Mouse (Mus musculus) limb, embryonic 13.5 days (tissue): ENCODE measurements around the gene Aak1. TPM values are rescaled to one million over a fixed set of nuclear protein-coding genes. Genes with fewer than 3 reads are reported as not detected.

Experiments
- ATAC-seq: fragments of 200-750 bp; cut with Nextera tagmentation; 2 replicates; pipeline ENCODE4 v1.8.0; 2017; ENCODE audit warnings: low read depth, moderate number of reproducible peaks, moderate TSS enrichment; ENCODE audit not compliant: low FRiP score
- H3K27ac ChIP-seq: fragments of 300-500 bp; sonication (generic); 2 replicates; pipeline ENCODE4 v1.5.1; 2015; ENCODE audit warnings: inconsistent platforms, mild to moderate bottlenecking, moderate library complexity
- H3K27me3 ChIP-seq: fragments of 300-500 bp; sonication (generic); 2 replicates; pipeline ENCODE4 v1.6.1; 2015; ENCODE audit warnings: mild to moderate bottlenecking, inconsistent platforms
- H3K36me3 ChIP-seq: fragments of 300-500 bp; sonication (generic); 2 replicates; pipeline ENCODE4 v1.6.1; 2015; ENCODE audit warnings: inconsistent platforms, mild to moderate bottlenecking, moderate library complexity
- H3K4me1 ChIP-seq: fragments of 300-500 bp; sonication (generic); 2 replicates; pipeline ENCODE4 v1.6.1; 2015; ENCODE audit warnings: inconsistent platforms
- H3K4me2 ChIP-seq: fragments of 300-500 bp; sonication (generic); replicated peaks from 2 replicates; pipeline ENCODE4 v1.6.1; 2015; ENCODE audit warnings: inconsistent platforms, mild to moderate bottlenecking, moderate library complexity
- H3K4me3 ChIP-seq: fragments of 300-500 bp; sonication (generic); 2 replicates; pipeline ENCODE4 v1.5.1; 2015; ENCODE audit warnings: moderate library complexity, mild to moderate bottlenecking, inconsistent platforms
- H3K9ac ChIP-seq: fragments of 300-500 bp; sonication (generic); 2 replicates; pipeline ENCODE4 v1.6.1; 2015; ENCODE audit warnings: mild to moderate bottlenecking, inconsistent platforms
- H3K9me3 ChIP-seq: fragments of 300-500 bp; sonication (generic); 2 replicates; pipeline ENCODE4 v1.6.1; 2016; ENCODE audit warnings: inconsistent platforms
- WGBS: fragments of 180-500 bp; shearing (Covaris S2); methylation state at CpG from one replicate; pipeline ENCODE4 v1.1.7; 2015; 5-methylcytosine and 5-hydroxymethylcytosine counted together
- polyA plus RNA-seq: library from polyadenylated mRNA; unstranded; fragments of >200 nt; fragmentation: Nextera tagmentation; extraction: Ambion mirVana; gene quantifications from 2 replicates; pipeline ENCODE4 v1.2.1, GENCODE M21; 2015

The Aak1 gene
- polyA plus RNA-seq, 1 experiment from 2014 or later: 18.8 TPM

DNA sequence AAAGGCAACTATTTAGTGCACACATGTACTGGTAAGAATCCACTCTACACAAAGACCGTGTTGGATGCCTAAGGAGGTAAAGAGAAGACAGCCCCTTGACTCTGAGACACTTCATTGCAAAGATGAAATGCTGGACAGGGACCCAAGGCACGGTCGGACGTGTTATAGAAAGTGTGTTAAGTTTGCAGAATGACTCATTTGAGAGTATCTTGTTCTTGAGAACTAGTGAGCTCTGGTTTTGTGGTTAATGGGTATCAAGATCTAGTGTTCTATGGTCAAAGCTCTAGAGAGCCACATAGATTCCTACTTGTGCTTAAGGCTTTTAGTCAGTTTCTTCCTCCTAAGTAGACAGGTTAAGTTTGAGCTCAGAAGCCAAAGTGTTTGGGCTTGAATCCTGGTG is 2.9 kb upstream of the Aak1 start:
- Histone ChIP-seq H3K9ac (no peak overlapping the region), H3K4me3 (no peak overlapping the region), H3K4me2 (no peak overlapping the region), H3K36me3 (no peaks in the 10 kb centered on the region), H3K27me3 (no peaks in the 10 kb centered on the region), H3K27ac (no peak overlapping the region), H3K9me3 (no peaks in the 10 kb centered on the region), H3K4me1 (peaks cover 23% of the 10 kb centered on the region)
- ATAC-seq: no peak
- WGBS: 93% methylated on average over 4 of the region's 4 CpGs

DNA sequence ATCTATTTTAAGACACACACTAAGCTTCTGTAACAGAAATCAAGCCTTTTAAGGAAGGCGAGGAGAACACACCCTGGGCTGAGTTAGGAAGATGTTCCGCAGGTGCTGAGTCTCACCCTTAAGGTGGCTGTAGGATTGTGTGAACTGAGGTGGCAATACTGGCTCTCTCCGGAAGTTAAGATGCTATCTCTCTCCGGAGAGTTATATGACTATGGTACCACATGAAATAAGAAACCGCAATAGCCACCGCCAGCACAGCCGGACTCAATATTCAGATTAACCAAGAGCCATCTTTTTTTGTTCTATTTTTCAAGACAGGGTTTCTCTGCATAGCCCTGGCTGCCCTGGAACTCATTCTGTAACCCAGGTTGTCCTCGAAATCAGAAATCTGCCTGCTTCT is 1.5 kb upstream of the Aak1 start:
- H3K4me3 ChIP-seq: peak overlapping the region; percentile 87
- 91% methylated on average over 8 of the region's 8 CpGs for WGBS

DNA sequence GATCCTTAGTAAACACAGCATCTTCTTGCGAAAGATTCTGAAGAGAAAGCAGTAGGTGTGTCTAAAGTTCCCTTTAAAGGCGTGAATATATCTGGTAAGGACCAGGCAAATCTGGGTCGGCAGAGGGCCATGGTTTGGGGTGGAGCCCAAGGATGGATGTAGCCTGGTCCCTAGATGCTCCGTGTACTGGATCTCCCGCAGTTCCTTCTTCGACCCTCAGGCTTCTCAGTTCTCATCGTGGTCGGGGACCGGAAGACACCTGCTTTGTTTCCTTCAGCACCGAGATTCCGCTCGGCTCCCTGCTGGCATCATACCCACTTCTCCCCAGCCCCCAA is 770 bp upstream of the Aak1 start:
- H3K9ac ChIP-seq: peak overlapping the region; percentile 92
- peak overlapping the region; percentile 87 for H3K4me3 ChIP-seq
- WGBS: under 1% methylated on average over 12 of the region's 12 CpGs
- H3K27ac ChIP-seq: peak overlapping the region; percentile 96; the same call in 1 of the 2 replicates
- H3K27me3 ChIP-seq: no peaks in the 10 kb centered on the region
- peak; percentile 45; the same call in 1 of the 2 replicates for ATAC-seq
- peaks cover 41% of the 10 kb centered on the region for H3K4me1 ChIP-seq
- H3K4me2 ChIP-seq: peak overlapping the region; percentile 81
- 0 out of 2 replicates have a peak, but pooled peaks cover 4% of the 10 kb centered on the region for H3K36me3 ChIP-seq
- H3K9me3 ChIP-seq: no peaks in the 10 kb centered on the region

More for the DNA sequence above, 1.5 kb upstream of the Aak1 start:
- Histone ChIP-seq H3K36me3 (no peaks in the 10 kb centered on the region), H3K27ac (no peak overlapping the region), H3K4me1 (peaks cover 35% of the 10 kb centered on the region), H3K9me3 (no peaks in the 10 kb centered on the region), H3K27me3 (no peaks in the 10 kb centered on the region), H3K9ac (no peak overlapping the region), H3K4me2 (peak overlapping the region; percentile 81)
- no peak for ATAC-seq

DNA sequence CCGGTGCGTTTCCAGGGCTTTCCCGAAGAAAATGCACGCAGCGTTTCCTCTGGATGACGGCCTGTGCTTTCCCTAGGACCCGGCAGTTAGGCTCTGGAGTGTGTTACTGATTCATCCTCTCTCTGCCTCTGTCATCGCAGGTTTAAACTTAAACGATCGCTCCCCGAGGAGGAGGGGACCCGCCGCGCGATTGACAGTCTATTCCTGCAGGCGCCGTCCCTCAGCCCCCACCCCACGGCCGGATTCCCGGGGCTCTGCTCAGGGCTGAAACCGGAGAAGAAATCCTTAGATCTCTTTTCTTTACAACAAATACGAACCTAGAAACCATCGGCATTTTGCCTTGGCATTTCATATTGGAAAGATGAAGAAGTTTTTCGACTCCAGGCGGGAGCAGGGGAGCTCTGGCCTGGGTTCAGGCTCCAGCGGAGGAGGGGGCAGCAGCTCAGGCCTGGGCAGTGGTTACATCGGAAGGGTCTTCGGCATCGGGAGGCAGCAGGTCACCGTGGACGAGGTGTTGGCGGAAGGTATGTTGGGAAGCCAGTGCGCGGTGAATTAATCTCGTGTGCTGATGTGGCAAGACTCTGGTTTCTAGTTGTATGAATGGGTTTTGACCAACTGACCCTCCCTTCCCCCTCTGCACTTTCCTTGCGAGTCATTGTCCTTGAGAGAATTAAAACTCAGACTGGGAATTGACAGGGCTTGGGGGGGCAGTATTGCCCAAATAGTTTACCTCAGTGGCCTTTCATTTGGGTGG is 552 bp downstream of the Aak1 start:
- peak overlapping the region; percentile 87 for H3K4me3 ChIP-seq
- peak overlapping the region; percentile 92 for H3K9ac ChIP-seq
- ATAC-seq: peak; percentile 49
- WGBS: under 1% methylated on average over 36 of the region's 36 CpGs
- no peaks in the 10 kb centered on the region for H3K27me3 ChIP-seq
- H3K9me3 ChIP-seq: no peaks in the 10 kb centered on the region
- peak overlapping the region; percentile 81 for H3K4me2 ChIP-seq
- peaks cover 14% of the 10 kb centered on the region for H3K36me3 ChIP-seq
- H3K4me1 ChIP-seq: peaks cover 43% of the 10 kb centered on the region
- peak overlapping the region; percentile 96 for H3K27ac ChIP-seq

DNA sequence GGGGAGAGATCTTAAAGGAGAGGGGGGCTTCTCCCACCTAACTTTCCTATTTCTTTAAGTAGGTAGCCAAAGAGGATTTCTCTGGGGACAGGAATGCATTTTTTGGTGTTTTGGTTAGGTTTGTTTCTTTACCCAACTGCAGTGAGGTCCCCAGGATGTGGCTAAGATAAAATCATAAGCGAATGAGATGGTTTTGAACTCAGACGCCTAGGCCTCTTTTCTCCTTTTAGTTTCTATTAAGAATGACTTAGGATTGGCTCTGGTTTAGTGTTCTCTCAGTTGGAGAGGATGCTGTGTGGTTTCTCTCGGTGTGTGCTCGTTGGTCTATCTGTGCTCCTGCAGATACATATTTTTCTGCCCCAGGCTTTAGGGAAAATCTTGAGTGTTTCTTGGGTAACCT is 1.3 kb downstream of the Aak1 start:
- Histone ChIP-seq H3K36me3 (peaks cover 19% of the 10 kb centered on the region), H3K9ac (peak overlapping the region; percentile 92), H3K4me2 (peak overlapping the region; percentile 81), H3K9me3 (no peaks in the 10 kb centered on the region), H3K4me3 (peak overlapping the region; percentile 87), H3K4me1 (peaks cover 43% of the 10 kb centered on the region), H3K27ac (0 out of 2 replicates have a peak overlapping the region, but pooled peaks have one; percentile 96), H3K27me3 (no peaks in the 10 kb centered on the region)
- WGBS: 20% methylated on average over 4 of the region's 4 CpGs
- ATAC-seq: no peak

DNA sequence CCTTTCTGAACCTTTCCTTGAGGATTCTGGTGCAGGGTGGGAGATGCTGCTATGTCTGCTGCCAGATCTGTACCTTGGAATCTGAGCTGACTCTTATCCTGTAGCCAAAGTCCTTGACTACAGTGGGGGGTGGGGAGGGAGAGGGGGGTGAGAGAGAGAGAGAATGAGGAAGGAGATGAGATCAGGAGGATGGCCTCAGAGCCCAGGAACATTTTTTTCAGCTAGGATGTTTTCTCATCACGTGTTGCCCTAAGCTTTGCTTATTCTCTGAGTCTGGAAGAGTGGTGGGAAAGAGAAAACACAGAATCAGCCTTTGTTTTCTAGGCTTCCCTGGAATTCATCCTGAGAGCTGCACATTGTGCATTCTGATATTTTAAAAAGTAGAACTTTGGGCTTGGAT is 2.2 kb downstream of the Aak1 start:
- H3K27ac ChIP-seq: no peak overlapping the region
- peaks cover 20% of the 10 kb centered on the region for H3K36me3 ChIP-seq
- H3K9me3 ChIP-seq: no peaks in the 10 kb centered on the region
- H3K4me1 ChIP-seq: peaks cover 43% of the 10 kb centered on the region
- no peak for ATAC-seq
- 33% methylated on average over 1 of the region's 1 CpGs for WGBS
- H3K4me3 ChIP-seq: peak overlapping the region; percentile 87
- peak overlapping the region; percentile 81 for H3K4me2 ChIP-seq
- H3K9ac ChIP-seq: peak overlapping the region; percentile 92
- H3K27me3 ChIP-seq: no peaks in the 10 kb centered on the region

DNA sequence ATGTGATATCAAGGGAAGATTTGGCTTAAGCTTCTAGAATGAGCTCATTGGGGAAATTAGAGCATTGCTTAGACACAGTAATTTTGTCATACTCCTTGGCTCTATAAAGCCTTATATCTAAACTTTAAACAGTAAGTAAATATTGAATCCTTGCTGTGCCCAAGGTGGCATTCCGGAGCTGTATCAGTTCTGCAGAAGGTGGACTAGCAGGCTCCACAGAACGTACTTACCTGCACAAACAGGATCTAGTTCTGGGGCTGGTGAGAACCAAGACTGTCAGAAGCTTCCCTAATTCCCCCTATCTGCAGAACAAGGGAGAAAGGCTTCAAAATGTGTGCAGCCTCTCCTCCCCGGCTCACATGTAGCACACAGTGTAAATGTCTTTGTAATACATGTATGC is 4.6 kb downstream of the Aak1 start:
- Histone ChIP-seq H3K4me3 (no peak overlapping the region), H3K4me2 (no peak overlapping the region), H3K9me3 (no peaks in the 10 kb centered on the region), H3K27ac (no peak overlapping the region), H3K4me1 (peaks cover 33% of the 10 kb centered on the region), H3K27me3 (no peaks in the 10 kb centered on the region), H3K9ac (no peak overlapping the region), H3K36me3 (peaks cover 24% of the 10 kb centered on the region)
- ATAC-seq: no peak
- WGBS: 92% methylated on average over 3 of the region's 3 CpGs

DNA sequence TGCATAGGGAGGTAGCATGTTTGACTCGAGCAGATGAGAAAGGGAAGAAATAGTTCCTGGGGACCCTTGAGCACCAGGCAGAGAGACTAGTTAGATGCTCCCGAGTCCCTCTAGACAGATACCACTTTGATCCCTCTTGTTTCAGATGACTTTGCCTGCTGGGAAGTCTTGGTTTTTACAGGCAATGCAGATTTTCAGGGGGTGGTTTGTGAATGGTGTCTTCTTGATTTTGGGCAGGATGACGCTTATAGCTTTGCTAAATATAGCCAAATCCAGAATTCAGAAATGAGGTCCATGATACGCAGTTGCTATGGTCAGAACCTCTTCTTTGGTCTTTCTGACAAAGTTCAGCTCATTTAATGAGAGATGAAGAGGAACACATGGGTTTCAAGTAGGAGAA is 5.6 kb downstream of the Aak1 start:
- H3K9me3 ChIP-seq: no peaks in the 10 kb centered on the region
- no peak overlapping the region for H3K9ac ChIP-seq
- H3K27me3 ChIP-seq: no peaks in the 10 kb centered on the region
- no peak for ATAC-seq
- no peak overlapping the region for H3K4me3 ChIP-seq
- peaks cover 33% of the 10 kb centered on the region for H3K4me1 ChIP-seq
- H3K4me2 ChIP-seq: no peak overlapping the region
- H3K27ac ChIP-seq: no peak overlapping the region
- peaks cover 34% of the 10 kb centered on the region for H3K36me3 ChIP-seq
- WGBS: 86% methylated on average over 4 of the region's 4 CpGs

DNA sequence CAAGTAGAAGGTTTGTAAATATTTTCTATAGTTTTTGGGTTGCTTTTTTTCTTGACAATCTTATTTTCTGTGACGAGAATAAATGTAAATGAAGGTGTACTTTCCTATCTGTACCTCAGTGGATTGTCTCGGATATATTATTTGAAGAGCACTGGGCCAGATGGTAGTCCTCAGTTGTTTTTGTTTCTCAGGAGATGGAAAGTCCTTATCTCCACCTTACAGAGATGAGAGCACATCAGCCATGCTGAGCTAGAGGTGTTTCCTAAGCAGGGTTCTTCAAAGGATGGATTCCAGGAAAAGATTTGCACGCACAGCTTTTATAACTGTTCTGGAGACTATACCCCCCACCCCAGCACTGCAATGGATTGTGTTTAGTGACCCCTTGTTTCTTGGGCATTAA is 9.3 kb downstream of the Aak1 start:
- no peaks in the 10 kb centered on the region for H3K27me3 ChIP-seq
- 92% methylated on average over 3 of the region's 3 CpGs for WGBS
- H3K4me1 ChIP-seq: peaks cover 2% of the 10 kb centered on the region; the same call in 1 of the 2 replicates
- H3K4me2 ChIP-seq: no peak overlapping the region
- no peak overlapping the region for H3K27ac ChIP-seq
- H3K9ac ChIP-seq: no peak overlapping the region
- no peaks in the 10 kb centered on the region for H3K9me3 ChIP-seq
- H3K36me3 ChIP-seq: peaks cover 61% of the 10 kb centered on the region
- ATAC-seq: no peak
- no peak overlapping the region for H3K4me3 ChIP-seq

DNA sequence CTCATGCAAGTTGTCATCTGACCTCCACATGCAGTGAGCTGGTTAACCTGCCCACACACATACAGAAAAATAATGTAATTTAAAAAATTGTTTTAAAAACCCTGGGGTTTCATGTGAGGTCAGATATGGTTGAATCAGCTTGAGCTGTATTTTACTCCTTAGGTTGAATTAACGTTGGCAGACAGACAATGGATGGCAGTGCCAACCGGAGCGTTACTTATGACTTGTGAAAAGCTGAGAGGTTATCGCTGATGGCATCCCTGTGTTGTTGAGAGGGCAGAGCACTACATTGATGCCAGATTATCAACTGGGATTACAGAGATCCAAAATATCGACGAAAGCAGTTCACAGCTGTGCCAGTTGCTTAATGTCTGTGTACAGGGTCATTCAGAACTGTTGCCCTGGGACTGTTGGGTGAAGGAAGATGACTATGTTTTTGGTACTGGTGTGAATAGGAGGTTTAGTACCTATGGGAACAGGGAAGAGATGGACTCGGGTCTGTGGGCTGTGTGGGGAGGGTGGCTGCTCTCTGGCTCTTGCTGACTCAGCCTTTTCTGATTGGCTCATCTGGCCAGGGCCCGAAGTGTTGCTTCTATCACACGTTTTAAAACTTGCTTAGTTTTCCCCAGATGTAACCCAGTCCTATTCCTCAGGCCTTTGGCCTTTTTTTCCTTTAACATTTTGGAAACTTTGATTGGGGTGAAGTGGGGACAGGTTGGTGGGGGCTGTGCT is 11.6 kb downstream of the Aak1 start:
- H3K4me3 ChIP-seq: no peak overlapping the region
- 82% methylated on average over 9 of the region's 9 CpGs for WGBS
- H3K36me3 ChIP-seq: peaks cover 50% of the 10 kb centered on the region
- H3K27me3 ChIP-seq: no peaks in the 10 kb centered on the region
- H3K9me3 ChIP-seq: no peaks in the 10 kb centered on the region
- H3K27ac ChIP-seq: no peak overlapping the region
- no peaks in the 10 kb centered on the region for H3K4me1 ChIP-seq
- no peak overlapping the region for H3K4me2 ChIP-seq
- H3K9ac ChIP-seq: no peak overlapping the region
- no peak for ATAC-seq

DNA sequence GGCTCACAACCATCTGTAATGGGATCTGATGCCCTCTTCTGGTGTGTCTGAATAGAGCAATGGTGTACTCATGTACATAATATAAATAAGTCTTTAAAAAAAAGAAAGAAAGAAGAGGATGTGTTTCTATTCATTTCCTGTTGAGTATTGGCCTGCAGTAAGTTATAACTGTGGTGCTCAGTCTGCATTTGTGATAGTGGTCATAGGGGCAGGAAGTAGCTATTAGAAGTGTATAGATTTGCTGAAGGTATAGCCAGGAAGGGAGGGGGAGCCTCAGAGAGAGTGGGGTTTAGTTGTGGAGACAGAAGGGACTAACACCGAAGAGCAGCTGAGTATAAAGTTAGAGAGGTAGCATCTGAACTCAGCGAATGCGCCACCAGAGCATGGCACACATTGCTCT is 15.0 kb downstream of the Aak1 start:
- Histone ChIP-seq H3K4me2 (no peak overlapping the region), H3K4me3 (no peak overlapping the region), H3K27ac (no peak overlapping the region), H3K36me3 (peaks cover 45% of the 10 kb centered on the region), H3K9ac (no peak overlapping the region), H3K27me3 (no peaks in the 10 kb centered on the region), H3K4me1 (0 out of 2 replicates have a peak, but pooled peaks cover 7% of the 10 kb centered on the region), H3K9me3 (no peaks in the 10 kb centered on the region)
- WGBS: 95% methylated on average over 3 of the region's 3 CpGs
- ATAC-seq: no peak

DNA sequence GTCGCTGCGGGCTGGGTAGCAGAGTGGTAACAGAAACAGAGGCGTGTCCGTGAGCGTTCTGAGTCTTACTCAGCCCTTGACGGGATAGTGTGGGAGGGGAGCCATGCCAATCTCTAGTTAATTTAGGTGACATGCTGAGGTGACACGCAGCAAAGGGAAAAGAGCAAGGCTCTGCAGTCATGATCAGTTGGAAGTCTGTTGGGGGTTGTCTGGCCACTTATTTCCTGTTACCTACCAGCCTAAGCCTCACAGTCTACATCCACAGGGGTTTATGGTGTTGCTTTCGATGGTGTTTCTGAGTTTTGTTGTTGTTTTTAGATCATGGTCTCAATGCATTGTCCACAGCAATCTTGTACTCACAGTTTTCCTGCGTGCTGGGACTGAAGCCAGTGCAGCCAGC is 21.0 kb downstream of the Aak1 start:
- 87% methylated on average over 9 of the region's 9 CpGs for WGBS
- Histone ChIP-seq H3K27me3 (no peaks in the 10 kb centered on the region), H3K9ac (no peak overlapping the region), H3K36me3 (peaks cover 10% of the 10 kb centered on the region), H3K4me3 (no peak overlapping the region), H3K27ac (no peak overlapping the region), H3K4me2 (no peak overlapping the region), H3K4me1 (peaks cover 14% of the 10 kb centered on the region; the same call in 1 of the 2 replicates), H3K9me3 (no peaks in the 10 kb centered on the region)
- ATAC-seq: no peak
